8 mouse cellular contexts compared by ENCODE assay signal in the genomic region with DNA sequence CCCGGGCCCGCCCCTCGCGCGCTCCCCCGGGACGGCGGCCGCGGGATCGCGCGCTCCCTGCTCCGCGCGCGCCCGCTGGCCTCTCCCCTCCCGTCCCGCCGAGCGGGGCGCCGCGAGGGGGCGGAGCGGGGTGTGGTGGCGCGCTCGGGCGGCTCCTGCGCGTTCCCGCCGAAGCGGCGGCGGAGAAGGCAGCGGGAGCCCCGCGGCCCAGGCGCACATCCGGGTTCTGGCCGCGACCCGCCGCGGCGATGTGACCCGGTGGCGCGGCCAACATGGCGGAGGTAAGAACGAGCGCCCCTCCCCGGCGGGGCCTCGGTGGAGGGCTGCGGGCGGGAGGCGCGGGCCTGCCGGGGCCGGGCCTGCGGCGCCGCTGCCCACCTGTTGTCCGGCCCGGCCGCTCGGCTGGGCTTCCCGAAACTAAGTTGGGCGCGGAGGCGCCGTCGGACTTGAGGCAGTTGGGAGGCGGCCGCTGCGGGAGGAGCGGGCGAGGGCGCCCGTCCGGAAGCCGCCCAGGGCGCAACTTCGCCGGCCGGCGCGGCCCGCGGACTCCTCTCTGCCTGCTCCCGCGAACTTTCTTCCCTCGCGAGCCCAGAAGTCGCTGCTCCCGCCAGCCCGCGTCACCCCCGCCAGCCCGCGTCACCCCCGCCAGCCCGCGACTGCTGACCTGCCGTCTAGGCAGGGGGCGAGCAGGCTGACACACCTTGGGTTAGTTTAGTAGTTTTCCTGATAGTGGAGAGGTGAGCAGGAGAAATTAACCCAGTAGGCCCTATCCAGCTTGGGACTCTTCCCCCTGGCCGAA. TPM values are rescaled to one million over a fixed set of nuclear protein-coding genes. Genes with fewer than 3 reads are reported as not detected.
A peak's percentile ranks its signal among the peaks of the same experiment; 100 is the strongest.
DNase-seq lines count a peak whose midpoint lies in the region; ATAC-seq and TF ChIP-seq lines count a peak whose summit lies in the region.

No protein-coding gene starts in this region.

- peak overlapping the region; percentile 92 for H3K4me3 ChIP-seq in gastrocnemius, adult 2 months
- peak overlapping the region; percentile 89 for H3K4me3 ChIP-seq in hindbrain, embryonic 16.5 days (ENCODE audit: low read length)

- no peaks in the 10 kb centered on the region for H3K9me3 ChIP-seq in hindbrain, embryonic 16.5 days (ENCODE audit: control insufficient read depth, low read length)

- under 1% methylated on average over 71 of the region's 111 CpGs for WGBS in hindbrain, embryonic 16.5 days

- TF ChIP-seq CTCF in gastrocnemius, adult 2 months (IDR thresholded peaks at IDR 0.05) = 0 out of 2 replicates have a peak, but pooled peaks have one; percentile 16

- intact Hi-C loops in gastrocnemius, adult 2 months (cut with DNase I) = no loop called here

- no peaks in the 10 kb centered on the region for H3K27me3 ChIP-seq in hindbrain, embryonic 16.5 days (replicated peaks; ENCODE audit: control insufficient read depth, insufficient read depth, low read length)

- DNase-seq in WW6 (ENCODE audit: low read depth, low spot score) = peak; percentile 16
- peak; percentile 93 for DNase-seq in gastrocnemius, adult 2 months
- peak; percentile 65 to 77 for DNase-seq in left cerebral cortex, adult 18-20 months (ENCODE audit: low spot score in 2 of 2)
- DNase-seq in lung, postnatal 36 days = peak; percentile 81
- peak; percentile 81 for DNase-seq in retina, embryonic 14.5 days (ENCODE audit: low spot score)
- peak; percentile 89 to 92 for DNase-seq in thymus, postnatal 36 days

- ATAC-seq in common myeloid progenitor, adult 5-6 weeks (replicated peaks; ENCODE audit: low read depth, poor library complexity, severe bottlenecking) = peak; percentile 16; the same call in 1 of the 2 replicates
- peak; percentile 55 for ATAC-seq in hindbrain, embryonic 16.5 days

- H3K27ac ChIP-seq in gastrocnemius, adult 2 months = peak overlapping the region; percentile 98
- H3K27ac ChIP-seq in hindbrain, embryonic 16.5 days (ENCODE audit: low read depth, low read length) = peak overlapping the region; percentile 87

- peak overlapping the region; percentile 87 for H3K9ac ChIP-seq in hindbrain, embryonic 16.5 days (ENCODE audit: low read depth, low read length)

- peaks cover 5% of the 10 kb centered on the region; the same call in 1 of the 2 replicates for H3K36me3 ChIP-seq in hindbrain, embryonic 16.5 days (ENCODE audit: control insufficient read depth, insufficient read depth, low read length)

- H3K4me1 ChIP-seq in hindbrain, embryonic 16.5 days (ENCODE audit: control insufficient read depth, insufficient read depth, low read depth, low read length) = peaks cover 18% of the 10 kb centered on the region

- peak overlapping the region; percentile 74 for H3K4me2 ChIP-seq in hindbrain, embryonic 16.5 days (ENCODE audit: low read length)

RNA-seq across cellular contexts. Expression of a gene that starts 5.1 kb away (rescaled TPM):
- total RNA-seq in common myeloid progenitor, adult 5-6 weeks (2017) = 6.3 and 6.5 TPM in 2 replicates
- under 1 TPM; 0.36 to 0.56 TPM for total RNA-seq in gastrocnemius, adult 2 months (2021)
- 5.5 and 6.7 TPM in 2 replicates for polyA plus RNA-seq in hindbrain, embryonic 16.5 days (2015; fragmentation: Nextera tagmentation; extraction: Ambion mirVana)
- 10 to 100 TPM; 14.3 to 14.5 TPM for total RNA-seq in left cerebral cortex, adult 18-20 months (2021)

RNA-seq across cellular contexts. Expression of a gene that starts 5.2 kb away (rescaled TPM):
- total RNA-seq in common myeloid progenitor, adult 5-6 weeks (2017) = 89.1 and 119 TPM in 2 replicates
- 10 to 100 TPM; 20.0 to 21.4 TPM for total RNA-seq in gastrocnemius, adult 2 months (2021)
- polyA plus RNA-seq in hindbrain, embryonic 16.5 days (2015; fragmentation: Nextera tagmentation; extraction: Ambion mirVana) = 27.3 and 28.8 TPM in 2 replicates
- total RNA-seq in left cerebral cortex, adult 18-20 months (2021) = 10 to 100 TPM; 42.5 to 44.6 TPM

Comparison
In these comparisons a context has a peak if more than half of its experiments do, and no peak if none do; other contexts are left out.
1. Peak in every context shown above with its lines: DNase-seq, ATAC-seq, H3K4me3 ChIP-seq and H3K27ac ChIP-seq.
2. DNase-seq: peak in every context shown above with its lines; median percentile 93 in gastrocnemius, adult 2 months; 90 in thymus, postnatal 36 days; 81 in lung, postnatal 36 days; 81 in retina, embryonic 14.5 days; 71 in left cerebral cortex, adult 18-20 months; 16 in WW6.